Mouse (Mus musculus) ES-E14 (cell line): ENCODE data around the gene Clcnka.

Experiments
- CHD2 ChIP-seq: IDR thresholded peaks from 2 replicates; pipeline ENCODE4 v1.6.1; 2014; ENCODE audit warnings: mild to moderate bottlenecking, low read depth, low read length, inconsistent platforms
- HCFC1 ChIP-seq: IDR thresholded peaks from 2 replicates; pipeline ENCODE4 v1.6.1; 2012; ENCODE audit warnings: low read length, inconsistent platforms, borderline replicate concordance; ENCODE audit not compliant: insufficient read depth
- MAFK ChIP-seq: IDR thresholded peaks from 2 replicates; pipeline ENCODE4 v1.6.1; 2014; ENCODE audit warnings: mild to moderate bottlenecking, low read depth, low read length, inconsistent platforms; ENCODE audit not compliant: insufficient read depth
- ZC3H11A ChIP-seq: IDR thresholded peaks from 2 replicates; pipeline ENCODE4 v1.6.1; 2012; ENCODE audit warnings: low read depth, mild to moderate bottlenecking, inconsistent platforms, low read length, borderline replicate concordance
- ZNF384 ChIP-seq: IDR thresholded peaks from 2 replicates; pipeline ENCODE4 v1.6.1; 2012; ENCODE audit warnings: low read depth, low read length, inconsistent platforms

DNA sequence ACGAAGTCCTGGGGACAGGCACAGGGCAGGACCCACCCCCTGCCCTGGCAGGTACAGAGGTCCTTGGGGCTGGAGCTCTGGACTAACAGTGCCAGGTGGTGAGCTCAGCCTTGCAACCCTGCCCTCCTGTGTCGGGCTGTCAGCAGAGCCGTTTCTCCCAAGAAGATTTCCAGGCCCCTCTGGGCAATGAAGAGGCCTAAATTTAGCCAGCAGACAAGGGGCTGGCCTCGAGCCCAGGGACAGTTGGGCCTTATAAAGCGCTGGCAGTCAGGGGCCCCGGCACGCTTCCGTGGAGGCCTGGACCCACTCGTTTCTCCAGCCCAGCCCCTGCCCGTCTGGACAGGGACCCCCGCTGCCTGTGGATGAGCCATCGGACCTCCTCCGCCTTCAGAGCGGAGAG is 22.9 kb upstream of the Clcnka start:
- TF ChIP-seq HCFC1 (no peak), ZC3H11A (no peak), MAFK (no peak), CHD2 (no peak), ZNF384 (no peak)
